Mouse (Mus musculus) right cerebral cortex, postnatal 10 days (tissue): Measurements from ENCODE around the gene Ndufc2.
A peak's percentile ranks its signal among the peaks of the same experiment; 100 is the strongest.

Experiments
- DNase-seq, 2 experiments: peaks; one replicate each; pipeline ENCODE4 v3.0.0; 2021; ENCODE audit warnings: low spot score in 2 of 2

The Ndufc2 gene

DNA sequence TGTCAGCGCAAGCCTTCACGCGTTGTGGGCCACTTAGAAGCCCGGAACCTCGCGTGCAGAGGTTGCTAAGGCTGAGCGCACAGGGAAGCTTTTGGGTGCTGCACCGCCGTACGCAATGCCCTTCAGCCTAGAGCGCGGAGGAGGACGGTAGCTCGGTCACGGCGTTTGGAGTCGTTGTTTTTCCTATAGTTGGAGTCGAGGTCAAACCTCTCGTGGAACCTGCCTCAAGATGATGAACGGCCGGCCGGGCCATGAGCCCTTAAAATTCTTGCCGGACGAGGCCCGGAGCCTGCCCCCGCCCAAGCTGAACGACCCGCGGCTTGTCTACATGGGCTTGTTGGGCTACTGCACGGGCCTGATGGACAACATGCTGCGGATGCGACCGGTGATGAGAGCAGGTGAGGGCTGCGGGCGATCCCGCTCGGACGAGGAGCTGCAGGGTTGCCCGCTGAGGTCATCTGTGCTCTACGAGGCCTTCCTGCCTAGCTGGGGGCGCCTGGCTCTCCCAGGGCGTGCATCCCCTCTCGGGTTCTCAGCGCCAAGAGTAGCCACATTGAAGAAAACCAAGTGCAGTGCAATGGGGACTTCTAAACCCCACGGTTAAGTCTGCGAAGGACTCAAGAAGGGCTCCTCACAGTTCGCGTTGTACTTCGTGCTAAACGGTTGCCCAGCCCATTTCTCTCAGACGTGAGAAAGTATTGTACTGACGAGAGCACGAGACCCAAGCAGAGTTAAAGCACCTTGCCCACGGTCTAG, at the start of gene Ndufc2:
Gene Ndufc2 (plus strand): TSS at position 44 of the 756 bp plus-strand sequence.
- peak; percentile 87 to 88 for DNase-seq

DNA sequence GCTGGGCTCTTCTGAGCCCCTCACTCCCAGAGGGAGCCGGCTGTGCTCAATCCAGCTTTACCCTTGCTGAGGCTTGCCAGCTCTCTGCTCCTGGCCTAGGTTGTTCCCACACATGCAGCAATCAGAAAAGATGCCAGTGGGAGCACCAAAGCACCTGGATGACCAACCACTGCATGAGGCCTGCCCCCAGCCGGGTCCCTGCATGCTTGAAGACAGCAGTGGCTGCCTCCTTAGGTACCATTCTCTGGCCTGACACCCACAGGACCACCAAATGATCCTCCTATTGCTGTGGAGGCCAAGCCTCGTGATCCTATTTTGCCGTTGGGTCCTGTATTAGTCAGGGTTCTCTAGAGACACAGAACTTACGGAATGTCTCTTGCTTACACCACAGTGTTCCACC, 48.9 kb upstream of the Ndufc2 start:
- DNase-seq = no peak

DNA sequence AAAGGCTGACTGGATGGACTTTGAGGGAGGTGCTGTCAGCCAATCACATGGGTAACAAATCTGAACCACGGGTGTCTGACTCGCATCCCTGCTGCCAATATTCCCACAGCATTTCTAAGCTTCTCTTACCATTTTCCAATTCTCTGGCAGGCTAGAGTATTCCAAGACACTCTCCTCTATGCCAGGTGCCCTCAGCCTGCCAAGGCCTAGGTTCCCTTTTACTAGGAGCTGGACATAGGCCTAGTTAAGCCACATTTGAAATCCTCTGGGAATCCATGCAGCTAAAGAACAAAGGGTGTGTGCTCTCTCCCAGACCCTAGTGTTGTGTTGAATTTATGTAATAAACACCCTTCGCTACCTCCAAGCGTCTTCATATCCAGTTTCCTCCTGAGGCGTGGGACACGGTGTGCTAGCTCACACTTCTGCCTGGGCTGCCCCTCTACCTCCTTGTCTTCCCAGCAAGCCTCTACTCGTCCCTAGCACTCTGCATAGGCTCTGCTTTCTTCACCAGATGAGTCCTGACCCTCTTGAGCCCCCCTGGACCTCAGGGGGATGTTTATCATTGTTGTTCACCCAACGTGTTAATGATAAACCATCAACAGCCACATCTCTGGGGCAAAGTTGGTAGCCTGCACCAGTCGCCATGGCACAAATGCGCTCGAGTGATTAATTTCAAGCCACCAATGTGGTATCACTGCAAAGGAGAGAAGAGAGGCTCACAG, 47.9 kb upstream of the Ndufc2 start:
- peak in 1 of 2 experiments; percentile 27 for DNase-seq

DNA sequence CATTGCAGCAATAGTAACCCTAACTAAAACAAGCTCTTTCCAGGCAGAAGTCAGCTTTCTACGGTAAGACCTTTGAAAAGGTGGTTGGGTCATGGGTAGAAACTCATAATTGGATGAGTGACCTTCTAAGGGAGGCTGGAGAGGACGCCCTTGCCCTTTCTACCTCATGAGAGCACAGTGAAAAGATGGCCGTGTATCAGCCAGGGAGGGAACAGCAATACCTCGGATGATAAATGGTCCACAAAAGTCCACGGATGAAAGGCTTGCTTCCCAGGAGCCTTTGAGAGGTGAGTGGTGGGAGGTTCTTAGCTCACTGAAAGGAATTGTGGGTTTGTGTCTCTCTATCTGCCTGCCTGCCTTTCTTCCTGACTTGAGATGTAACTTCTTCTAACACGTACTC, 46.4 kb upstream of the Ndufc2 start:
- peak in 1 of 2 experiments; percentile 8 for DNase-seq

DNA sequence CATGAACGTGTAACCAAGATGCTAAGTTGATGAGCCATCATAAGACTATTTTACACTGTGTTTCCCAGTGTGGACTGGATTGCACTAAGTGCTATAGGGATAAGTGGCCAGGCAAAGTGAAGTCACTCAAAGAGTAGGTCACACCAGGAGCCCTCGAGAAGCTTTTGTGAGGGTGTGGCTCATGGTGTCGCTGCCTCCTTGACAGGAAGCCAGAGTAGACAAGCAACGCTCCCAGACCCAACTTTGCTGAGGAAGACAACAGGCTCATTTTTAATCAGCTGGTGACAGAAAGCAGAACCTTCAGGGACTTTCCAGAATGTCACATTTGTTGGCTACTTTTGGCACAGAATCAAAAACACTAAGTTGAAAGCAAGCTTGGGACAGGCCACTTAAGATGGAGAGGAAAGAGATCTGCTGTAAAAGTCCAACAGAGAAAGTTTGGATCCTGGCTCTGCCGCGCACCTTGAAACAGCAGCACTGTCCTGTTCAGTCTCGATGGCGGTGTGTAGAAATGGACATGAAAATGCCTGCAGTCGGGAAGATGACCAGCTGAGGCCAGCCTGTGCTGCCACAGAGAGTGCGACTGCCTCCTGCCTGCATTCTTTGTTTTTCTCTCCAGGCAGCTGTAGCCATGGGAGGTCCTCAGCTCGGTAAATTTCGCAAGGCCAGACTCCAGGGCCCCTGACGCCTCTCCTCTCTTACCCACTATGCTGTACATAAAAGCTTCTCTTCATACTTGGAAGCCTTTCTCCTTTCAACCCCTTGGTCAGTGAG, 44.5 kb upstream of the Ndufc2 start:
- DNase-seq = peak in 1 of 2 experiments; percentile 21

DNA sequence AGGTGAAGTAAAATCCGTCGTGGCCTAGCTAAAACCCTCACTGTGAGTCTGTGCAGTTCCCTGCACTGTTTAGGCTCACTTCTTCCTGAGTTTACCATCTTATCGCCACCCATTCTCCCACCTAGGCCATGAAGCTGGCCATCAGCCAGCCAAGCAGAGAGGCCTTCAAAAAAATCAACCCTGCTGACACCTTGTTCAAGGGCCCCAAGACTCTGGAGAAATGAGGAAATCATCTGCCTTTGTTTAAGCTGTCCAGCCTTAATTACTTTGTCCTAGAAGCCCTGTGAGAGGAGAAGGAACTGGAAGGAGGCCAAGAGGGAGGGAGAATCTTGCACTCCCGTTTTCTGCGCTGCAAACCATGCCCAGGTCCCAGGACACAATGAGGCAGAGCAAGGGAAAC, 43.5 kb upstream of the Ndufc2 start:
- DNase-seq = peak in 1 of 2 experiments; percentile 24

DNA sequence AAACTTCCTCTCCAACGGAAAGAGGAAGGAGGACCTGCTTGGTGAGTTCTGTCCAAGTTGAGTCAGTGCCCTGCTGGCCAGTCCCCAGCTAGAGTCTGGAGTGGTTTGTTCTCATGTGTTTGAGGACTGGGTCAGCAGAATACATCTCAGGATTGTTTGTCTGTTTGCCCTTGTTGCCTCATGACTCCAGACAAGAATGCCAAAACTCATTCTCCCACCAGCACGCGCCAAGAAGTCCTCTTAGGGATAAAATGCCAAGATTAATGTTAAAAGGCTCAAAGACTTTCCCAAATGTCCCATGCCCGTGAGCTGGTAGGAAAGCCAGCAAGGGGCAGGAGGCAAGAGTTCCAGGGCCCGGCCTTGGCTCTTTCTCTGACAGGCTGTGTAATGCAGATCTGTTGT, 42.9 kb upstream of the Ndufc2 start:
- peak; percentile 70 to 71 for DNase-seq

DNA sequence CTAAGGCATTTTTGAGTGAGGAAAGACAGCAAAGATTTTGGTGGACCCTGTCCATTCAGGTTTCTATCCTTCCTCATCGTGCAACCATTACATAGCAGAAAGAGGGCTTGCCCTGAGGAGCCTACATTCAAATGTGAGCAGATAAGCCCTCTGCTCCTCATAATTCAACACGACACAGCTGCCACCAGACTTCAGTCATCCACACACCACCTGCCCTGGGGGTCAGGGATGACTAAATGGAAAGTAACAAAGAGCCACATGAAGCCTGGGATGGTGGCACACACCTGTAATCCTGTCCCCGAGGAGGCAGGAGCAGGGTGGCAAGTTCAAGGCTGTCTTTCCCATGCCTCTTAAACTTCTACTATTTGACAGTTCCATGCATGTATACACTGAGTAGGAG, 42.0 kb upstream of the Ndufc2 start:
- no peak for DNase-seq

DNA sequence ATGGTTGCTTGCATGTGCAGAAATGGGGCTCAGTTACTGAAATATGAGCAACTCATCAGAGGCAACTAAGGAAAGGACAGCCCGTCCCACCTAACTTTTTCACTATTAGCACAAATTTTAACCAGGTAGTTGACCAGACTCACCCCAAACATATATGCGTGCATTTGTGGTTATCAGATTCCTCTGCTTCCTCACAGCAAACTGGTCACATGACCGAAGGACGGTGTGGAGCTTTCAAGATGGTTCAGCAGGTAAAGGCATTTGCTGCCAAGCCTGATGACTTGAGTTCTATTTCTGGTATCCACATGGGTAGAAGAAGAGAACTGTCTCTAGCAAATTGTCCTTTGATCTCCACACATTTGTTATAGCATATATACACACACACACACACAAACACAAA, 41.5 kb upstream of the Ndufc2 start:
- no peak for DNase-seq

DNA sequence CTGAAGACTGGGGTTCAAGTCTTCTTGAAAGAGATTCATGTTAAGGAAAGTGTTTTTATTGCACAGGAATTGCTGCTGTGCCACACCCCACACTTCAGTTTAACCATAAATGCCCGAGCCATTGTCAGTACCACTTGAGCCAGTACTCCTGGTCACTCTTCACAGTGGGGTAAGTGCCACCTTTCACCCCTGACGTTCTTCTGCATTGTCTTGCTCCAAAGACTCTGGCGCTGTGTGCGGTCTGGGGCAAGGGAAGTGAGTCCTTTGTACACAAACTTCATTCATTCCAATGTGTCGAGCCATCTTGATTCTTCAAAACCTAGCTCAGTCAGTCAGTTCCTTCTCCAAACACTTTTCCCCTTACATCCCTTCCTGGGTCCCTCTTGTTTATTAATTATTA, 39.6 kb upstream of the Ndufc2 start:
- no peak for DNase-seq

DNA sequence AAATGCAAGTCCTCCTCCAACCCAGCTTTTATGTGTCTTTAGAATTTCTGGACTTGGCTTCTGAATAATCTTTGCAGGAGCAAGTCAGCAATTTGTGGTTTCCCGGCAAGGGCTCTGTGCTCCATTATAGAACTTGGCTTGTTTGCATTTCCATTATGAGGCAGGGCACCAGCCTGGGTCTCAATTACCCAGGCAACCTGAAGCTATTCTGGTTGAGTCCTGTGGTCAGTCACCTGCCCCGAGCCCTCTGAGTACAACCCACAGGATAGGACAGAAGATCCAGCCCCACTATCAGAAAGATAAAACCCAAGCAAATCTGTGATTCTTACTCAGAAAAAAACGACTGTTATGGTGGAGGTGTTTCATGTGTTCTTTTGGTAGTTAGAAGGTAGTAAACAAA, 38.8 kb upstream of the Ndufc2 start:
- no peak for DNase-seq

DNA sequence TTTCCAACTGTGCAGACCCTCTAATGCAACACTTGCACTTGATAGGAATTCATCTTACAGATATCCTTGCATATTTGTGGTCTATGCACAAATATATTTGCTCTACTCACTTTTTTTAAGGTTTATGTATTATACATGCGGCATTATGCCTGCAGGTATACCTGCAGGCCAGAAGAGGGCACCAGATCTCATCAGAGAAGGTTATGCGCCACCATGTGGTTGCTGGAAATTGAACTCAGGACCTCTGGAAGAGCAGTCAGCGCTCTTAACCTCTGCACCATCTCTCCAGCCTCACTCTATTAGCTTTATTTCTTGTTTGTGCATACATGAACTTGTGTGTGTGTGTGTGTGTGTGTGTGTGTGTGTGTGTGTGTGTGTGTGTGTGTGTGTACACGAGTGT, 38.3 kb upstream of the Ndufc2 start:
- no peak for DNase-seq

DNA sequence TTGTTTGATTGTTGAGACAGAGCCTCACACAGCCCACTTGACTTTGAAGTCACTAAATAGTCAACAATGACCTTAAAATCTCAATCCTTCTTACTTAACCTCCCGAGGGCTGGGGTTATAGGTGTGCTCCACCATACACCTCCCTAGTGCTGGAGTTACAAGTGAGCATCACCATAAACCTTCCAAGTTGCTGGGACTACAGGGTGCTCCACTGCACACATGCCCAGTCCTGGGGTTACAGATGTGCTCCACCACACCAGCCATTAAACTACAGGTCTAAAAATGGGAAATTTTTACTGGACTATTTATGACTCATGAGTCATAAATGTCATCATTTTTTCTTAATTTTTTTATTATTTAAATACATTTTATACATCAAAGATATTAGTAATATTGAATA, 33.9 kb upstream of the Ndufc2 start:
- no peak for DNase-seq

DNA sequence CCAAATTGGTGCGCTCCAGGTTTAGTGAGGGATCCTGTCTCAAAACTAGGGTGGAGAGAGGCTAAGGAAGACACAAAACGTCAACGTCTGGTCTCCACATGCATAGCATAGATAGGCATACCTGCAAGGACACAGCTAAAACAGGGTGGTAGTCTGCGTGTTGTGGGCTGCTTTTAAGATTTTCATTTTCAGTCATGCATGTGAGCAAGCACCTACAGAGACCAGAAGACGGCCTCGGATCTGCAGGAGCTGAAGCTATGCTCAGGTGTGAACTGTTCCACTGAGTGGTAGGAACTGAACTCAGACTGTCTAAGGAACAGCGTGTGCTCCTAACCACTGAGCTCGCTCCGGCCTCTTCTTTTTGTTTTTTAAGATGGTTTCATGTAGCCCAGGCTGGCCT, 24.7 kb upstream of the Ndufc2 start:
- no peak for DNase-seq

DNA sequence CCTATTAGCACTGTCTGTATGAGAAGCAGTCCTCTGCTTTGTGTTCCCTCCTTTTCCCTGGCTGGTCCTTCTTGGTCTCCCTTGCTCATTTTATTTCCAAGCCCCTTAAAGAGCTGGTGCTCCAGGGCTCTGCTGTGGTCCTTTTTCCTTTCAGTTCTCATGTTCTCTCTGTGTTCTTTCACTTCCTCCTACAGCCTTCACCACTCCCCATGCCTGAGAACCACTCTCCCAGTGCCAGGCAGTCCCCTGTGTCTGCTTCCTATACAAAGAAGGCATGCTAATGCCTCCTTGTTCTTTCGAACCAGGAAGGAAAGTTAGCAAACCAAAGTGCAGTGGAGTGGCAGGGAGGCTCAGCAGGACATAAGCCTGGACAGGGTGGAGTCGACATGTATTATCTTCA, 23.9 kb upstream of the Ndufc2 start:
- no peak for DNase-seq

DNA sequence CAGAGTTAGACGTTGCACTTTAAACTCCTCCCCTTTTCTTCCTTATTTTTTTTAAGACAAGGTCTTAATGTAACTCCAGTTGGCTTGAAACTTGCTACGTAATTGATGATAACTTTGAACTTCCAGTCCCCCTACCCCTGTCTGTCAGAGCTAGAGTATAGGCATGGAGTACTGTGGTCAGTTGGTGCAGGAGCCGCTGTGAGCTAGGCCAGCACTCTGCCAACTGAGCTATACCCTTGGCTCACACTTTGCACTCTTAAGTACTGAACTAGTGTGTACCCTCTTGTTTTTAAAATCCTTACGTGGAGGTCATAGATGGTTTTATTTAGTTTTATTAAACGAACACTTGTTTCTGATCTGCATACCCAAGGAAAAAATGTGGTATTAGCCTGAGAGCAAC, 20.5 kb upstream of the Ndufc2 start:
- no peak for DNase-seq

DNA sequence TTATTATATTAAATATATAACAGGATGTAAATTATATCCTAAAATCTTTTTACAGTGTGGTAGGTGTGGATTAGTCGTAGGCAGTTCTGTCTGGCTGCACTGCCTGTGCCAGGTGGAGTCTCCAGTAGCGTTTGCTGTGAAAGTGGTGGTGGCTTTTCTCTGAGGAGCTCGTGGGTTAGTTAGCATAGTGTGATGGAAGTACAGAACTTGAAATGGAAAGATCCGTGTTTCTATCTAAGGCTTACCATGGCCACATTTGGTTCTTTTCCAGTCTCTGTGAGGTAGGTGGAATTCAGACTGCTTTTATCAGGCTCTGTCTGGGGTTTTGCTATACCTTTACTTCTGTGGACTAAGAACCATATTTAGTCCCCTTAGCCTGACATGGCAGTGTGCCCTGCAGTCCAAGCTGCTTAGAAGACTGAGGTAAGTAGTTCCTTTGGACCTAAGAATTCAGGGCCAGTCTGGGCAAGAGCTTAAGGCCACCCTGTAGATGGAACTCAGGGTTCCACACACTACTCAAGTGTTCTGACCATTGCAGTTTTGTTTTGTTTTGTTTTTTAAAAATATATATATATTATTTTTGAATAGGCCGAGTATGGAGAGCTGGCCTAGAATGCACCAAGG, 19.2 kb upstream of the Ndufc2 start:
- no peak for DNase-seq

DNA sequence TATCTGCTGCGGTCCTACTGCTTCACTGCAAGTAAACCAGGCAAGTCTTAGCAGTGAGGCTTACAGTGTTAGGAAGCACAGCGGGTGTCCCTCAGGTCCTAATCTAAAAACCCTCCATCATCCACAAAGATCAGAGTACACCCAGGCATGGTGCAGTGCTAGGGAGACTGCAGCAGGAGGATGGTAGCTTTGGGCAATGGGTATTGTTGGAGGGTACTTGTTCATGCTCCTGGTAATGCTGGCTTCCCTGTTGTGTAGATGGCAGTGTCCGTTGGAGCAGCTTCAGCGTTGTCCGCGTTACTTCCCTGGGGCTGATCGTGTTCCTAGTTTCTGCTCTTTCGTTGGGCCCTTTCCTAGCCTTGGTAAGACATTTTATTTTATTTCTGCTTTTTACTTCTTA, 17.1 kb upstream of the Ndufc2 start:
- DNase-seq = no peak

DNA sequence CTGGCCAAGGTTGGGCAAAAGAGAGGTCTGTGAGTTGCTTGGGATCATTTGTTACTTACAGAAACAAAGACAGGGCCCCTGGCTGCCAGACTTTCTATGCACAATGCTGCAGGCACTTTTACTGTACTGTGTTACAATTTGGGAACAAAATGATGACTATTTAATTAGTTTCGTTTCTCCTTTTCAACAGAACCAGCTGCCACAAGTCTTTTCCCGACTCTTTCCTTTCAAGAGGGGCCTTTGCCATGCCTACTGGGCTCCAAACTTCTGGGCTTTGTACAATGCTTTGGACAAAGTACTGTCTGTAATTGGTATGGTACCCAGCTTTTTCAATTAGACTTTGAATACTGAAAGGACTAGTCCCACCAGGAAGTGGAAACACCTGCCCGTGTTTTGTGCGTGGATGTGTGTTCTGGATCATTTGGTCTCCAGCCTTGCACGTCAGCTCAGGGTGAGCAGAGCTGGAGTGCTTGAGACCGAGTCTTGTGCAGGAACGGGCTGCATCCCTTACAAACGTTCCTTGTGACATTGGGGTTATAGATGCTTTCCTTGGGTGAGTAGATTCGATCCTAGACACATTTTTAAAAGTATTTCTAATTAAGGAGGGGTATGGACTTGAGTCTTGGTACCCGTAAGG, 16.2 kb upstream of the Ndufc2 start:
- no peak for DNase-seq

DNA sequence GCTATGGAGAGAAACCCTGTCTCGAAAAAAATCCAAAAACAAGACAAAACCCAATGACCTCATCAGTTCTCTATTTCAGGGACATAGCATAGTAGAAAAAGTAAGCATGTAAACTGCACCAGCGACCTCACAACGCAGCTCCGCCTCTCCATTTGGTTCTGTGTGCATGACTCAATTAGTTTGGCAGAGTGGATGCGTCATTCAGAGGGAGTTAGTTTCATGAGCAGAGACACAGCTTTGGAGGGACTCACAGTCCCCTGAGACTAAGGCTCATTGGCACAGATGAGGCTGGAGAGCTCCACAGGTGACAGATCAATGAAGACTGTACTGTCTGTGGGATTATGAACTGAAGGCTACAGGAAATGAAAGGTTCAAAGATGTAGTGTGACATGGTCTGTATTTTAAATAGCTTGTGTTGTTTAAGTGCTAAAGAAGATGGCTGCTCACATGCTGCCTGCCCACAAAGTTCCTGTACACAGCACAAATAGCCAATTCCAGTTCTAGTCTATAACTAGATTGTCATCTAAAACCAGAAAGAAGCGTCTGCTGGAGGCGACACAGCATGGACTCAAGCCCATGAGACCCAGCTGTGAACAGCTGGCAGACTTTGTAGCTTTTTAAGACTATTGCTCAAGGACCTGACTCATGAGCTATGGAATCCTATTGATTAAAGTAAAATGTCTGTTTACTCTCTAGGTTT, 13.5 kb upstream of the Ndufc2 start:
- DNase-seq = no peak

DNA sequence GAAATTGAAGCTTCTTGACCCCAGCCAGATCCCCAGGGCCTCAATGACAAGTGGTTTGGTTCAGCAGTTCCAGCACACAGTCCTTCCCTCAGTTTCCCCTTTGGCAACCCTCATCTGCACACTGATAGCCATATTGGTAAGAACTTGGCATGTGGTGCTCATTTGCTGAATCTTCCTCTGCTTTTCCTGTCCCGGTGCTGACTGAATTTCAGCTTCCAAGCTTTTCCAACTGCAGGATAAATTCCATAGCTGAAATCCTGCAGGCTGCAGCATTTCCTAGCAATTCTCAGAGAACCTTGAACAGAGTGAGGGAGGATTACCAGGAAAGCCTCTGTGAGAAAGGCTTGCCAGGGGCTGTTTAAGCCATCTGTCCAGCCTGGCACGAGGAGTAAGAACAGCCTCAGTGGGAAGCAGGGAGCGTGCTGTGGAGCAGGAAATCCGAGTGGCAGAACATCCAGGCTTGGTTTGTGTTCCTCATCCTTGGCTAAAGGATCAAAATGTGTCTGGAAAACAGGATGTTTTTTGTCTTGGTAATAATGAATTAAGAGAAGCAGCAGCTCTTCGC, 12.9 kb upstream of the Ndufc2 start:
- DNase-seq = peak; percentile 88 to 92
